Mouse (Mus musculus) embryo, embryonic 11.5 days (tissue): Measurements from ENCODE around the gene Cyp4a12a.
"Not testable (repeated sequence)": the region's sequence is repeated elsewhere in the genome, so short reads cannot be mapped to it uniquely, and the experiment has no call there.

Source experiments
- DNase-seq: peaks from one replicate; pipeline ENCODE4 v3.0.0-alpha.2; 2012; ENCODE audit warnings: low read depth, low spot score

Cyp4a12a gene

DNA sequence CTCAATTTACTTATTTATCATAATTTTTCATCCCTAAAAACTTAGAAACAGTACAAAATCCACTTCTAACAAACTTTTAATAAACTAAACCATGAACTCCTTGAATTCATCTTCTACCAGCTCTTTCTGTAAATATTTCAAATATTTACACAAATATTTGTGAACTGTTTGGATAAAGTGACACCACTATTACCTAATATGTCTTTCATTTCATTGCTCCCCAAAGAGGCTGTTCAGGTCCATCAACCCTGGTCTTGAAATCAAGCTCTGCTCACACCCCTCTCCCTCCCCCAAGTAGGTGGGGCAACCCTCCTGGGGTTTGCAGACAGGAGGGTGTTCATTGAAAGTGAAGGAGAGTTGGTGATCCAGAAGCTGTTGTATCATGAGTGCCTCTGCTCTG is at the start of gene Cyp4a12a:
Gene Cyp4a12a, plus strand, starts transcription at position 301 of the 400 bp plus-strand sequence.
- DNase-seq, result not testable (repeated sequence)

DNA sequence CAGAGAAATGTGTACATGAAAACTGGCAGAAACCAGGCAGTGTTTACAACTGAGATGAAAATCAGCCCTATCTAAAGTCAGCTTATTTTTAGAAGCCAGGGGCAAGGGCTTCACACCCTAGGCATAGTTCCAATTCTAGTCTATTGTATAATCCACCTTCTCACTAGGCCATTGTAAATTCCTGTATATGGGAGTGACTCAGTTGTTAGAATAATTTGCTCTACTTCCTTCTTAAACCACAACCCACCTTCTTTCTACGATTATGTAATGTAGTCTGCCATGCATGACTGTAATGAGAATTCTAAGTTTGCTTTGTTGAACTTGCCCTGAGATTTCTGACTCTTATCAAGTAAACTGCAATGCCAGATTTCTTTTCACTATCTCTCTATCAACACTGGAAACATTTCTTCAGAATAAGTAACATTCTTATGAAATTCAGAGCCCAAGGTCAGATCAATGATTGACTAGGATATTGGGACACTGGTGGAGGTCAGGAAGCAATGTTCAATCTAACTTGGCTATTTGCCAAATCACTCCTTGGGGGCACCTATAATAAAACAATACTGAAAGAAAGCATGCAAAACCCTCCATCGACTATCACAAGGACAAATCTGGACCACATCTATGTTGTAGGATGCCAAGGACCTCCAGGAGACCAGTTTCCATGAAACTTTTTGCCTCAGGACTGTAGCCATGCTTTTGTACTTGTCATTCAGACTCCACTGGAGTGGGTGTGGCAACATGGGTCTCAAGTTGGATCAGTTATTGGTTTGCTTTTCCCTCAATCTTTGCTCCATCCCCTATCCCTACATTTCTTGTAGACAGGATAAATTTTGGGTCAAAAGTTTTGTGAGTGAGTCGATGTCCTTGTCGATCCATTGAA is 33.9 kb upstream of the Cyp4a12a start:
- not testable (repeated sequence) for DNase-seq

DNA sequence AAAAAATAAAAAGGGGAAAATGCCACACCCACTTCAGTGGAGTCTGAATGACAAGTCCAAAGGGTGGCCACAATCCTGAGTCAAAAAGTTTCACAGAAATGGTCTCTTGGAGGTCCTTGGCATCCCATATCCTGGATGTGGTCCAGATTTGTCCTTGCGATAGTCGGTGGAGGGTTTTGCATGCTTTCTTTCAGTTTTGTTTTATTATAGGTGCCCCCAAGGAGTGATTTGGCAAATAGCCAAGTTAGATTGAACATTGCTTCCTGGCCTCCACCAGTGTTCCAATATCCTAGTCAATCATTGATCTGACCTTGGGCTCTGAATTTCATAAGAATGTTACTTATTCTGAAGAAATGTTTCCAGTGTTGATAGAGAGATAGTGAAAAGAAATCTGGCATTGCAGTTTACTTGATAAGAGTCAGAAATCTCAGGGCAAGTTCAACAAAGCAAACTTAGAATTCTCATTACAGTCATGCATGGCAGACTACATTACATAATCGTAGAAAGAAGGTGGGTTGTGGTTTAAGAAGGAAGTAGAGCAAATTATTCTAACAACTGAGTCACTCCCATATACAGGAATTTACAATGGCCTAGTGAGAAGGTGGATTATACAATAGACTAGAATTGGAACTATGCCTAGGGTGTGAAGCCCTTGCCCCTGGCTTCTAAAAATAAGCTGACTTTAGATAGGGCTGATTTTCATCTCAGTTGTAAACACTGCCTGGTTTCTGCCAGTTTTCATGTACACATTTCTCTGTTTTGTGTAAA is 20.4 kb upstream of the Cyp4a12a start:
- DNase-seq, result not testable (repeated sequence)

DNA sequence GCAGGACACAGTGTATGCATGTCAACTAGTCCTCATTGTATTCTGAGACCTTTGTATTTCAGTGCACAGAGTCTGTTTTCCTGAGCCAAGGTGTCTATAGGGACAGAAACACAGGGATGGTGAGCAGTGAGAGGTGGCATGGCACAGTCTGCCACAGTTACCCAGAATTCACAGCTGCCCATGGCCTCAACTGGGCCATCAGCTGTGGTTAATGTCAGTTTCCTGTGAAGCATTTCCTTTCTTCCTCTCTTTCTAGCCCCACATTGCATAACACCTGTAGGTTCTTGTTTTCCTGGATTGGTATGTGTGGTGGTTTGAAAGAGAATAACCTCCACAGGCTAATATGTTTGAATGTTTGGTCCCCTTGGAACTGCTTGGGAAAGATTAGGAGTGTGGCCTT is 18.5 kb upstream of the Cyp4a12a start:
- no peak for DNase-seq

DNA sequence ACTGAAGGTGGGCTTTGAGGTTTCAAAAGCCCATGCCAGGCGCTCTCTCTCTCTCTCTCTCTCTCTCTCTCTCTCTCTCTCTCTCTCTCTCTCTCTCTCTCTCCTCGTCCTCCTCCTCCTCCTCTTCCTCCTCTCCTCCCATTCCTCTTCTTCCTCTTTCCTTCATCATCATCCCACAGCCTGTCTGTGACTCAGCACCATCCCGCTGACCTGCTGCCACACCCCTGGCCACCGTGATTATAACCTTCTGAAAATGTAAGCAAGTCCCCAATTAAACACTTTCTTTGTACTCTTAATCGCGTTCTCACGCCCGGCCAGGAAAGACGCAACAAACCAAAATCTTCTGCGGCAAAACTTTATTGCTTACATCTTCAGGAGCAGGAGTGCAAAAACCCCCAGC is 18.1 kb upstream of the Cyp4a12a start:
- not testable (repeated sequence) for DNase-seq

DNA sequence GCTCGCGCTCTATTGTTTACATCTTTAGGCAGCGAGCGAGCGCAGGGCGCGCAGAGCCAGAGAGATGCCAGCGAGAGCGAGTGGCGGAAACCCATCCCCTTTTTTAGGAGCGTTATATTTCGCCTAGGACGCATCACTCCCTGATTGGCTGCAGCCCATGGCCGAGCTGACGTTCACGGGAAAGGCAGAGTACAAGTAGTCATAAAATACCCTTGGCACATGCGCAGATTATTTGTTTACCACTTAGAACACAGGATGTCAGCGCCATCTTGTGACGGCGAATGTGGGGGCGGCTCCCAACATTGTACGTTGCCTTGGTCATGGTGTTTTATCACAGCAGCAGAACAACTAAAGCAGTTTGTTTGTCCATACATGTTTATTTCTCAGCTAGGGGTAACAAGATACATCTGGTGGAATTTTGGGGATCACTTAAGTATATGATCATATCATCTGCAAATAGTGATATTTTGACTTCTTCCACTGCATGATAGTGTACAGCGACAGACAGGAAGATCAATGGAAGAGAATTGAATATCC is 17.5 kb upstream of the Cyp4a12a start:
- not testable (repeated sequence) for DNase-seq

- DNase-seq, result not testable (repeated sequence)
These were observed 26.9 kb downstream of the Cyp4a12a start for GRCm38 (mm10) chr4:115325722-115326121.

DNA sequence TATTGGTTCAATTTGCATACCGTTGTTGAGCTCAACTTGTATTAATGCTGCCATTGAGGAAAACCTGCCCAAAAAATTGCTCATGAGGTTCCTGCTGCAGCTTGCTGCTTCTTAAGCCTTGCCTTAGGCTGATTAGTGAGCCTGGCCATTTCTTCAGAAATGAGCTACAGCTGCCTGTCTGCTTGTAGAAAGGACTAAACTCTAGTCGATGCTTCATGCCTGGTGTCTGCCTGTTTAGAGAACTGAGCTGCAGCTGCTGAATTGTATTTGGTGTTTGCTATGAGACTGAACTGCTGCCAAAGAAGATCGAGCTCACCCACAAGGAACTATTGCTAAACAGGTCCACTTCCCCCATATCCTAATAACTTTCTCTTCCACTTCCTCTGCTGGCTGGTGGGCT is 66.8 kb downstream of the Cyp4a12a start:
- DNase-seq, result not testable (repeated sequence)

- not testable (repeated sequence) for DNase-seq
These were observed 69.2 kb downstream of the Cyp4a12a start for GRCm38 (mm10) chr4:115368067-115368466.
